Mouse (Mus musculus) cerebellum, adult 2 months (tissue): Measurements from ENCODE around the gene Ano3. TPM values are rescaled to one million over a fixed set of nuclear protein-coding genes. Genes with fewer than 3 reads are reported as not detected.
"Not testable (repeated sequence)": the region's sequence is repeated elsewhere in the genome, so short reads cannot be mapped to it uniquely, and the experiment has no call there.

Experiments used
- DNase-seq, 2 experiments: peaks; one replicate each; pipeline ENCODE4 v3.0.0; 2021
- H3K27ac ChIP-seq: fragments of 200-500 bp; 2 replicates; pipeline ENCODE4 v1.5.1; 2012; ENCODE audit warnings: low read length, control low read depth, inconsistent platforms; ENCODE audit not compliant: insufficient read depth
- H3K27me3 ChIP-seq: fragments of 200-500 bp; 2 replicates; pipeline ENCODE4 v1.6.1; 2012; ENCODE audit warnings: inconsistent platforms, mild to moderate bottlenecking, low read length, moderate library complexity; ENCODE audit not compliant: control insufficient read depth, insufficient read depth
- H3K4me1 ChIP-seq: fragments of 200-500 bp; 2 replicates; pipeline ENCODE4 v1.6.1; 2011; ENCODE audit warnings: low read length; ENCODE audit not compliant: control insufficient read depth, insufficient read depth
- H3K4me3 ChIP-seq: fragments of 200-500 bp; replicated peaks from 2 replicates; pipeline ENCODE3; 2011; ENCODE audit warnings: mild to moderate bottlenecking, low read depth, low read length, control low read depth; ENCODE audit not compliant: insufficient read depth
- CTCF ChIP-seq: fragments of 200-500 bp; IDR thresholded peaks from 2 replicates; pipeline ENCODE4 v1.5.1; 2011; ENCODE audit warnings: low read depth, mild to moderate bottlenecking, control low read depth, low read length, moderate library complexity, borderline replicate concordance; ENCODE audit not compliant: insufficient read depth
- POLR2A ChIP-seq: fragments of 200-500 bp; IDR thresholded peaks from 2 replicates; pipeline ENCODE4 v1.6.1; 2011; ENCODE audit warnings: low read length, control low read depth, borderline replicate concordance; ENCODE audit not compliant: insufficient read depth
- WGBS: fragments of 180-500 bp; shearing (Covaris S2); methylation state at CpG from one replicate; pipeline ENCODE4 v1.1.7; 2018; 5-methylcytosine and 5-hydroxymethylcytosine counted together
- polyA plus RNA-seq: library from polyadenylated mRNA; depleted of rRNA; stranded (reverse); fragments of >200 nt; gene quantifications from 2 replicates; pipeline ENCODE4 v1.2.3, GENCODE M21; 2012; rRNA removed

Ano3 gene
- polyA plus RNA-seq = 12.1 and 13.8 TPM in 2 replicates

GRCm38 (mm10) chr2:110950823-110951222 lies at the start of gene Ano3:
Ano3 (minus strand) TSS chr2:110950923.
- not testable (repeated sequence) for H3K4me1 ChIP-seq, H3K27me3 ChIP-seq, DNase-seq
- H3K4me3 ChIP-seq = peak within 1 kb of the TSS; percentile 97
- peak within 1 kb of the TSS; percentile 66 for H3K27ac ChIP-seq

GRCm38 (mm10) chr2:110990071-110990470 lies 39.3 kb upstream of the Ano3 start:
- H3K4me3 ChIP-seq = no peak overlapping the region
- no peak for DNase-seq
- H3K4me1 ChIP-seq = peaks cover 2% of the 10 kb centered on the region; the same call in 1 of the 2 replicates
- no peak overlapping the region for H3K27ac ChIP-seq
- no peaks in the 10 kb centered on the region for H3K27me3 ChIP-seq
- WGBS = 94% methylated on average over 1 of the region's 1 CpGs
- TF ChIP-seq CTCF (no peak), POLR2A (no peak)

- WGBS = 32% methylated on average over 4 of the region's 4 CpGs
- TF ChIP-seq CTCF (peak; percentile 47; the same call in 1 of the 2 replicates), POLR2A (no peak)
- H3K4me1 ChIP-seq = peaks cover 2% of the 10 kb centered on the region; the same call in 1 of the 2 replicates
- no peak overlapping the region for H3K27ac ChIP-seq
- H3K4me3 ChIP-seq = no peak overlapping the region
- H3K27me3 ChIP-seq = no peaks in the 10 kb centered on the region
- DNase-seq = no peak
Observed at GRCm38 (mm10) chr2:110989539-110989938, 38.8 kb upstream of the Ano3 start.

- H3K27me3 ChIP-seq = no peaks in the 10 kb centered on the region
- DNase-seq = peak; percentile 73 to 92
- H3K4me3 ChIP-seq = no peak overlapping the region
- H3K27ac ChIP-seq = peak overlapping the region; percentile 37; the same call in 1 of the 2 replicates
- TF ChIP-seq CTCF (no peak), POLR2A (no peak)
- peaks cover 2% of the 10 kb centered on the region; the same call in 1 of the 2 replicates for H3K4me1 ChIP-seq
- WGBS = 13% methylated on average over 2 of the region's 2 CpGs
Observed at GRCm38 (mm10) chr2:110985853-110986271, 35.1 kb upstream of the Ano3 start.

- Histone ChIP-seq H3K27me3 (no peaks in the 10 kb centered on the region), H3K27ac (no peak overlapping the region), H3K4me3 (no peak overlapping the region), H3K4me1 (peaks cover 2% of the 10 kb centered on the region; the same call in 1 of the 2 replicates)
- DNase-seq = peak in 1 of 2 experiments; percentile 37
- 12% methylated on average over 1 of the region's 1 CpGs for WGBS
- TF ChIP-seq POLR2A (no peak), CTCF (peak; percentile 13; the same call in 1 of the 2 replicates)
Observed at GRCm38 (mm10) chr2:110981733-110982132, 31.0 kb upstream of the Ano3 start.

GRCm38 (mm10) chr2:110979610-110980009 lies 28.9 kb upstream of the Ano3 start:
- no peak overlapping the region for H3K4me3 ChIP-seq
- no peak overlapping the region for H3K27ac ChIP-seq
- H3K4me1 ChIP-seq = no peaks in the 10 kb centered on the region
- 92% methylated on average over 2 of the region's 2 CpGs for WGBS
- no peaks in the 10 kb centered on the region for H3K27me3 ChIP-seq
- TF ChIP-seq CTCF = no peak
- TF ChIP-seq POLR2A = no peak
- DNase-seq = no peak

GRCm38 (mm10) chr2:110976871-110977270 lies 26.1 kb upstream of the Ano3 start:
- WGBS = 58% methylated on average over 2 of the region's 2 CpGs
- no peak overlapping the region for H3K27ac ChIP-seq
- H3K4me3 ChIP-seq = no peak overlapping the region
- TF ChIP-seq CTCF (no peak), POLR2A (no peak)
- no peaks in the 10 kb centered on the region for H3K4me1 ChIP-seq
- no peak for DNase-seq
- H3K27me3 ChIP-seq = no peaks in the 10 kb centered on the region

- Histone ChIP-seq H3K27ac (no peak overlapping the region), H3K27me3 (no peaks in the 10 kb centered on the region), H3K4me3 (no peak overlapping the region), H3K4me1 (no peaks in the 10 kb centered on the region)
- no peak for DNase-seq
- TF ChIP-seq POLR2A = no peak
- TF ChIP-seq CTCF = no peak
- 98% methylated on average over 2 of the region's 2 CpGs for WGBS
Observed at GRCm38 (mm10) chr2:110970158-110970557, 19.4 kb upstream of the Ano3 start.

- H3K27ac ChIP-seq = no peak overlapping the region
- 91% methylated on average over 3 of the region's 3 CpGs for WGBS
- no peaks in the 10 kb centered on the region for H3K27me3 ChIP-seq
- H3K4me3 ChIP-seq = no peak overlapping the region
- no peak for DNase-seq
- no peaks in the 10 kb centered on the region for H3K4me1 ChIP-seq
- TF ChIP-seq CTCF = no peak
- no peak for TF ChIP-seq POLR2A
Observed at GRCm38 (mm10) chr2:110965398-110965797, 14.7 kb upstream of the Ano3 start.
